Mouse (Mus musculus) MEL-GATA-1-ER (cell line): ENCODE data around the gene Pogz.
"Not testable (repeated sequence)": the region's sequence is repeated elsewhere in the genome, so short reads cannot be mapped to it uniquely, and the experiment has no call there.

Source experiments
- DNase-seq: peaks from one replicate; pipeline ENCODE4 v3.0.0-alpha.2; 2012; ENCODE audit warnings: low read depth; ENCODE audit errors: extremely low read depth

Pogz gene

GRCm38 (mm10) chr3:94915903-94916741 is 78.8 kb downstream of the Pogz start:
- no peak for DNase-seq

DNA sequence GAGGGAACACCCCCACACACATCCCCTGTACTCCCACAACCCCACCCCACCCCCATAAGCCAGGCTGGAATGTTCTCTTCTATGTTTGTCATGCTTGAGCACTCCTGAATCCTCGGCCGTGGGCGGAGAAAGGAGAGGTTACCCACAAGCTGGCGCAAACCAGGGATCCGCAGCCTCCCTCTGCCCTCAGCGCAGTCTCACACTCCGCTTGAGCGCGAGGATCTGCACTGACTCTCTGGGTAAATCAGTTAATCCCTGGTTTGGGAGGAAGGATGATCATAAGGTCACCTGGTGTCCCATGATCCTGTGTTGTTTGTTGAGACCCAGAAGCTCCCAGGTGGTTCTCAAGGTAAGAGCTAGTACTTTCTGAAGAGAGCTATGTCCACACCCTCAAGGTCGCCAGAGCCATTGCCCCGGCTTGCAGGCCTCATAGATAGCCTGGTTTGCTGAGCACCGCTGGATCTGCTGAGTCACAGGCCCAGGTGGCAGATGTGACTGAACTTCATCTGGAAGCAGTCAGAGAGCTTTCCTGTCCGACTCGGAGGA is 80.5 kb downstream of the Pogz start:
- DNase-seq = no peak

DNA sequence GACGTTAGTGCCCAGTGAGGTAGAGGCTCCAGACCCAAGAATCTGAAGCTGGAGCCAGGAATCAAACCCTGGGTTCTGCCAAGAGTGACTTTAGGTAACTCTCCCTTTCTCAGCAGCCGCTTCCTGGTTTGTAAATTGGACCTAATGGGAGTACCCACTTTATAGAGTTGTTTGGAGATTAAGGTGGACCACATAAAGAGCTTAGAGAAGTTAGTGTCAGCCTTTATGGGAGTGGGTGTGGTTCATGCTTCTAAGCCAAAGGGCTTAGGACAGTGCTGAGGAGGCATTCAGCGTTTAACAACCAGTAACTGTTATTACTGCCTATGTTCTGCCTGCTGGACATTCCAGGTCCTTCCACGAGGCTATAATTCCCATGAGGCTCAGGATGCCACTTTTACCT is 81.5 kb downstream of the Pogz start:
- no peak for DNase-seq

- no peak for DNase-seq
Measured at GRCm38 (mm10) chr3:94921104-94921503, 83.7 kb downstream of the Pogz start.

DNA sequence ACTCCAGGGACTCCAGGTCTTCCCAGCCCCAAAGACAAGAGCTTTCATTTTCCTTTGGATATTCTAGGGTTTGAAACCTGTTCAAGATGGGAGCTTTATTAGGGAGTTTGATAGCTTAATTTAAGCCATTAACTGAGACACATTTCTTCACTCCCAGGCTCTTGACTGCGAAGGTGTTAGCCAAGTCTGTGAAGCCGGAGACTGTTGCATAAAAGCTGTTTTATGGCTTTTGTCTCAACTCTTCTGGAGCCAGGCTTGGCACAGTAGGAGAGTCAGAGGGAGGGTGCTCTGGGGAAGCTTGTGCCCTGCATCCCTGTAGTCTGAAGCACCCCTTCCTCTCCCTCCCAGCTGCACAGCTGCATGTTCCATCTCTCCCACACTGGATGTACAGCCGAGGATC is 85.0 kb downstream of the Pogz start:
- DNase-seq = no peak

GRCm38 (mm10) chr3:94924688-94925087 is 87.3 kb downstream of the Pogz start:
- DNase-seq = no peak

GRCm38 (mm10) chr3:94926301-94926736 is 89.0 kb downstream of the Pogz start:
- DNase-seq = peak; percentile 96

GRCm38 (mm10) chr3:94928979-94929378 is 91.6 kb downstream of the Pogz start:
- DNase-seq = not testable (repeated sequence)

DNA sequence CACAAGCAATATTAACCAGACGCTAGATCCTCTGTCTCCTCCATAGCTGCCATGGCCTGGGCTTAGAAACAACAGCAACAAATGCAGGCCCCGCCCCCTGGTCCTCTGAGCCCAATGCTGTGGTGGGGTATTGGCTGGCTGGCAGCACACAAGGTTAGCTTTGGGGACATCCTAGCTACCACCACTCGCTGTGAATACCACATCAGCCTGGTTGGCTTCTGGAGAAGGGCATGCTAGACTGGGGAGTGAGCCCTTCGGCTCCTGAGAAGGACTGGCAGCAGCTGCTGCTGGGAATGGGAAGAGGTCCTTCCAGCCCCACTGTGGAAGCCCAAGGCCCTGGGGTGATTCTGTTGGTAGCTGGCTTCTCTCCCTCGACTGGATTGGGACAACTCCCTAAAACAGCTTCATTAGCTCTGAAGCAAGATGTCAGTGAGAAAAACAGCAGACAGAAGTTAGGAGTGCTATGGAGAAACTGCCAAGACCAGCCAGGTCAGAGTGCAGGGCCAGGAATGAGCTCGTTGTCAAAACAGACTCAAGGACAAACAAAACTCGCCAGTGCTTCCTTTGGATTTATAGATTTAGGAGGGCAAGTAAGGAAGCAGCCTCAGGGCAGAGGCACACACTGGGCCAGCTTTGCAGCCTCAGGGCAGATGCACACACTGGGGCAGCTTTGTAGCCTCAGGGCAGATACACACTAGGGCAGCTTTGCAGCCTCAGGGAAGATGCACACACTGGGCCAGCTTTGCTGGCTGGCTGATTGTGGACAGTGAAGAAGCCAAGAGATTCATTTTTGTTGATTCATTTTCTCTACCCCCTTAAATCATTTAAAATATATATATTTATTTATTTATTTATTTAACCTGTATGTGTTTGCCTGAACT is 93.3 kb downstream of the Pogz start:
- DNase-seq = not testable (repeated sequence)

DNA sequence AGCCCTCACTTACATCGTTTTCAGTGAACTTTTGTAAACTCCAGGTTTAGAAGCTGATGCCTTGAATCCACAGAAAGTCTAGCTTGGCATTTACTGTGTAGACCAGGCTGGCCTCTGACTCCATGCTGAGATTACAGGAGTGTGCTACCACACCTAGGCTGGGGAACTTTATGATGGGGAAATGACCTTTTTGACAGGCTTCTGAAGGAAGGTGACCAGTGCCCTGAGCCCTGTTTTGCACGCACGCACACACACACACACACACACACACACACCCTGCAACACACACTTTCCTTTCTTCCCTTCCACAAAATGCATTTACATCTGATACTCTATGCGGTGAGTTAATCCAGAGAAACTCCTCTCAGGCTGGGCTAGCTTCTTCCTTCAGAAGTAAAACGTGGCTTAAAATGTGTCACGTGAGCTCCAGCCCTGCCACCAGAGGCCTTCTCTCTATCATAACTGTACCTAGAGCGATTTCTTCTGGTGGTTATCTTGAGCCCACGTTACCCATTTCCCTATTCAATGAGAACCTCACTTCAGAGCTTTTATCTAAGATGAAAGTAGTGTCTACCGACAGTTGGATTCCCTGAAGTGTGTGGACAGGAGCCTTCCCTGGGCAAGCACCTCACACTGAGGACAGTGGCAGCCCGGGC is 94.2 kb downstream of the Pogz start:
- DNase-seq = peak; percentile 97
